ENCODE assay signal across 12 mouse cellular contexts in the genomic region with DNA sequence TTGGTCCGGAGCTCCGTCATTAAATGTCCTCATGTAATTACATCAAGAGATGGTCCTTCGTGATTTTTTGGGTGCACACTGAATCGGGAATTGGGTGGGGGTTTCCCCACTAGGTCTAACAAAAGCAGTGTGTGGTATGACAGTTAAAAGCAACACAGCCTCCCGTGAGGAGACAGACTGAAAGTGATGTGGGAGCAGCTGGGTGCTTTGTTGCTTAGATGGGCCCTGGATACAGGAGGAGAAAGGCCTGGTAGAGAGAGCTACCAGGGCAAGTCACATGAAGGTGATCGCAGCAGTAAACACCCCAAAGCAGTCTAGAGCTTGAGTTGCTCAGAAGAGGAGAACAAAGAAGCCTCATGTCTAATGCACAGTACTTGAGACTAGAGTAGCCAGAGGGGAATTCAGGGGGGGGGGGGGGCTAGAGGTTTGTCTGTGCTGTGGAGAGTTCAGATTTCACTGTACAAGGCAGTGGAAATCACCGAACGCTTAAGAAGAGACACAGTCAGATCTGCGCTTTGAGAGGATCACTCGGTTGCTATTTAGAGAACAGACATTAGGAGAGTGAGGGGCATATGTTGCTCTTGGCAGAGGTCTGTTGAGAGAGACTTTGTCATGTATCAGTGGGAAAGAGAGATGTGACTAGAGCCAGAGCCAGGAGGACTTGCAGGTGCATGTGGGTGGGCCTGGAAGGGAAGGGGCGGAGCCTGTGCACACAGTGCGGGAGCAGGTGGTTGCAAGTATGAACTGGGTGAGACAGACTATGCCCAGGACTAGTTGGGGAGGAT. TPM values are rescaled to one million over a fixed set of nuclear protein-coding genes. Genes with fewer than 3 reads are reported as not detected.
DNase-seq lines count a peak whose midpoint lies in the region; ATAC-seq lines count a peak whose summit lies in the region.
"Had no signal": no experiment of that assay in that cellular context is flagged by ENCODE, and none has a peak within 500 bp of the region (broad histone marks: within the 10 kb centered on the region; RNA-seq: fewer than 3 reads in every experiment).

No protein-coding gene starts in this region.

- H3K27me3 ChIP-seq in heart, embryonic 13.5 days (replicated peaks), result no peaks in the 10 kb centered on the region
- H3K27me3 ChIP-seq in neural tube, embryonic 12.5 days (replicated peaks), result no peaks in the 10 kb centered on the region
- H3K27me3 ChIP-seq: embryonic facial prominence, embryonic 13.5 days had no signal

- no peak overlapping the region for H3K4me3 ChIP-seq in heart, embryonic 13.5 days
- no peak overlapping the region for H3K4me3 ChIP-seq in neural tube, embryonic 12.5 days
- H3K4me3 ChIP-seq: embryonic facial prominence, embryonic 13.5 days had no signal

- no peaks in the 10 kb centered on the region for H3K9me3 ChIP-seq in heart, embryonic 13.5 days
- no peaks in the 10 kb centered on the region for H3K9me3 ChIP-seq in neural tube, embryonic 12.5 days
- H3K9me3 ChIP-seq: embryonic facial prominence, embryonic 13.5 days had no signal

- peak; percentile 46; the same call in 1 of the 2 replicates for ATAC-seq in heart, embryonic 13.5 days (ENCODE audit: extremely low read depth, insufficient number of reproducible peaks, low FRiP score, low TSS enrichment)
- peak; percentile 66; the same call in 1 of the 2 replicates for ATAC-seq in neural tube, embryonic 12.5 days (ENCODE audit: low FRiP score, low read depth)

- H3K4me2 ChIP-seq in heart, embryonic 13.5 days, result peak overlapping the region; percentile 13; the same call in 1 of the 2 replicates
- no peak overlapping the region for H3K4me2 ChIP-seq in neural tube, embryonic 12.5 days (replicated peaks)
- H3K4me2 ChIP-seq: embryonic facial prominence, embryonic 13.5 days had no signal

- peaks cover 48% of the 10 kb centered on the region for H3K4me1 ChIP-seq in heart, embryonic 13.5 days
- H3K4me1 ChIP-seq in neural tube, embryonic 12.5 days, result no peaks in the 10 kb centered on the region

- peak overlapping the region; percentile 54 for H3K27ac ChIP-seq in heart, embryonic 13.5 days (replicated peaks)
- no peak overlapping the region for H3K27ac ChIP-seq in neural tube, embryonic 12.5 days
- H3K27ac ChIP-seq: embryonic facial prominence, embryonic 13.5 days had no signal

- H3K9ac ChIP-seq in heart, embryonic 13.5 days, result no peak overlapping the region
- H3K9ac ChIP-seq in neural tube, embryonic 12.5 days, result no peak overlapping the region
- H3K9ac ChIP-seq: embryonic facial prominence, embryonic 13.5 days had no signal

- 73% methylated on average over 12 of the region's 12 CpGs for WGBS in heart, embryonic 13.5 days
- WGBS in neural tube, embryonic 12.5 days, result 92% methylated on average over 12 of the region's 12 CpGs

- H3K36me3 ChIP-seq in heart, embryonic 13.5 days, result peaks cover 56% of the 10 kb centered on the region
- peaks cover 35% of the 10 kb centered on the region for H3K36me3 ChIP-seq in neural tube, embryonic 12.5 days

- no peak for DNase-seq in heart, postnatal 4 days
- DNase-seq in neural tube, embryonic 10.5 days (ENCODE audit: extremely low spot score, low spot score), result no peak
- peak; percentile 52 for DNase-seq in induced T-regulatory cell, adult 2 months (ENCODE audit: low read depth)
- peak; percentile 71 to 86 for DNase-seq in thymus, postnatal 36 days
- no peak for DNase-seq in cerebellum, adult 11 months
- DNase-seq in cerebellum, adult 8-10 months, result no peak

RNA-seq across cellular contexts. Expression of gene Stx7, which starts 9.6 kb away (rescaled TPM):
- polyA plus RNA-seq in heart, embryonic 13.5 days (2015; fragmentation: Nextera tagmentation; extraction: Ambion mirVana), result 74.9 and 82.6 TPM in 2 replicates
- total RNA-seq in heart, postnatal 4 days (2021), result 10 to 100 TPM; 46.1 to 54.3 TPM
- polyA plus RNA-seq in neural tube, embryonic 12.5 days (2016; fragmentation: Nextera tagmentation; extraction: Ambion mirVana), result 151 and 171 TPM in 2 replicates

RNA-seq across cellular contexts. Expression of gene Taar9, which starts 49.3 kb away (rescaled TPM):
- not detected in 2 replicates for polyA plus RNA-seq in heart, embryonic 13.5 days (2015; fragmentation: Nextera tagmentation; extraction: Ambion mirVana)
- total RNA-seq in heart, postnatal 4 days (2021), result not detected
- not detected in 2 replicates for polyA plus RNA-seq in neural tube, embryonic 12.5 days (2016; fragmentation: Nextera tagmentation; extraction: Ambion mirVana)
- total RNA-seq: MEL had no signal
- polyA plus RNA-seq: embryonic facial prominence, embryonic 13.5 days; intestine, embryonic 14.5 days; limb, embryonic 11.5 days had no signal

RNA-seq across cellular contexts. Expression of gene Taar8c, which starts 57.0 kb away (rescaled TPM):
- not detected in 2 replicates for polyA plus RNA-seq in heart, embryonic 13.5 days (2015; fragmentation: Nextera tagmentation; extraction: Ambion mirVana)
- total RNA-seq in heart, postnatal 4 days (2021), result not detected
- polyA plus RNA-seq in neural tube, embryonic 12.5 days (2016; fragmentation: Nextera tagmentation; extraction: Ambion mirVana), result not detected in 2 replicates
- total RNA-seq: MEL had no signal
- polyA plus RNA-seq: embryonic facial prominence, embryonic 13.5 days; intestine, embryonic 14.5 days; limb, embryonic 11.5 days had no signal

Comparison
In these comparisons a context has a peak if more than half of its experiments do, and no peak if none do; other contexts are left out.
1. DNase-seq: peak in induced T-regulatory cell, adult 2 months (single experiment) and thymus, postnatal 36 days (2 of 2); none in heart, postnatal 4 days (single experiment), neural tube, embryonic 10.5 days (single experiment), cerebellum, adult 11 months (single experiment) and cerebellum, adult 8-10 months (single experiment).